Mouse (Mus musculus) heart, embryonic 14.5 days (tissue): ENCODE measurements around the gene 4930522H14Rik. TPM values are rescaled to one million over a fixed set of nuclear protein-coding genes. Genes with fewer than 3 reads are reported as not detected.

Source experiments
- ATAC-seq: fragments of 200-750 bp; cut with Nextera tagmentation; 2 replicates; pipeline ENCODE4 v1.8.0; 2017; ENCODE audit warnings: low read depth, moderate TSS enrichment; ENCODE audit not compliant: insufficient number of reproducible peaks, insufficient read depth, low FRiP score
- H3K27ac ChIP-seq, 2 experiments: fragments of 200-500 bp in 1 of 2; fragments of 300-500 bp in 1 of 2; sonication (generic) in 1 of 2; replicated peaks in 1 of 2; 2 replicates each; pipeline ENCODE4 v1.5.1; 2012 to 2014; ENCODE audit warnings: low read depth in 2 of 2, low read length in 2 of 2, control low read depth in 1 of 2, mild to moderate bottlenecking in 1 of 2, mixed read lengths in 1 of 2; ENCODE audit not compliant: control insufficient read depth in 1 of 2, insufficient read depth in 1 of 2
- H3K27me3 ChIP-seq: fragments of 300-500 bp; sonication (generic); 2 replicates; pipeline ENCODE4 v1.6.1; 2014; ENCODE audit warnings: mild to moderate bottlenecking, low read length, control low read depth; ENCODE audit not compliant: control insufficient read depth, insufficient read depth
- H3K36me3 ChIP-seq: fragments of 300-500 bp; sonication (generic); 2 replicates; pipeline ENCODE4 v1.6.1; 2014; ENCODE audit warnings: mild to moderate bottlenecking, control low read depth, low read length, mixed read lengths; ENCODE audit not compliant: control insufficient read depth, insufficient read depth
- H3K4me1 ChIP-seq, 2 experiments: fragments of 200-500 bp in 1 of 2; fragments of 300-500 bp in 1 of 2; sonication (generic) in 1 of 2; 2 replicates each; pipeline ENCODE4 v1.6.1; 2012 to 2014; ENCODE audit warnings: low read length in 2 of 2, control low read depth in 1 of 2, mixed read lengths in 1 of 2; ENCODE audit not compliant: control insufficient read depth in 2 of 2, insufficient read depth in 2 of 2
- H3K4me2 ChIP-seq: fragments of 300-500 bp; sonication (generic); 2 replicates; pipeline ENCODE4 v1.6.1; 2014; ENCODE audit warnings: mild to moderate bottlenecking, low read length
- H3K4me3 ChIP-seq, 2 experiments: fragments of 200-500 bp in 1 of 2; fragments of 300-500 bp in 1 of 2; sonication (generic) in 1 of 2; 2 replicates each; pipeline ENCODE4 v1.5.1; 2012 to 2014; ENCODE audit warnings: low read length in 2 of 2, mild to moderate bottlenecking in 2 of 2, control low read depth in 1 of 2, low read depth in 1 of 2, moderate library complexity in 1 of 2; ENCODE audit not compliant: control insufficient read depth in 1 of 2, insufficient read depth in 1 of 2
- H3K9ac ChIP-seq: fragments of 300-500 bp; sonication (generic); 2 replicates; pipeline ENCODE4 v1.6.1; 2014; ENCODE audit warnings: mild to moderate bottlenecking, low read length
- H3K9me3 ChIP-seq: fragments of 300-500 bp; sonication (generic); 2 replicates; pipeline ENCODE4 v1.6.1; 2016; ENCODE audit warnings: low read length, control low read depth; ENCODE audit not compliant: control insufficient read depth
- WGBS: fragments of 180-500 bp; shearing (Covaris S2); extraction: QIAGEN DNeasy Blood & Tissue Kit; methylation state at CpG from one replicate; pipeline ENCODE4 v1.1.7; 2014; 5-methylcytosine and 5-hydroxymethylcytosine counted together
- polyA plus RNA-seq: library from polyadenylated mRNA; unstranded; fragments of >200 nt; fragmentation: Nextera tagmentation; extraction: Ambion mirVana; gene quantifications from 2 replicates; pipeline ENCODE4 v1.2.1, GENCODE M21; 2014

Gene 4930522H14Rik
- not detected in 2 replicates for polyA plus RNA-seq

GRCm38 (mm10) chr4:109531111-109531510 is at the start of gene 4930522H14Rik:
Gene 4930522H14Rik, minus strand, starts transcription at chr4:109531297.
- ATAC-seq = no peak
- Histone ChIP-seq H3K27me3 (no peaks in the 10 kb centered on the region), H3K9me3 (no peaks in the 10 kb centered on the region), H3K4me3 (no peak within 1 kb of the TSS), H3K4me1 (no peaks in the 10 kb centered on the region), H3K36me3 (no peaks in the 10 kb centered on the region), H3K9ac (no peak within 1 kb of the TSS), H3K4me2 (no peak within 1 kb of the TSS), H3K27ac (no peak within 1 kb of the TSS)
- 90% methylated on average over 2 of the region's 2 CpGs for WGBS

- Histone ChIP-seq H3K9ac (no peak overlapping the region), H3K27ac (no peak overlapping the region), H3K9me3 (no peaks in the 10 kb centered on the region), H3K36me3 (no peaks in the 10 kb centered on the region), H3K4me1 (no peaks in the 10 kb centered on the region), H3K4me3 (no peak overlapping the region), H3K4me2 (no peak overlapping the region), H3K27me3 (no peaks in the 10 kb centered on the region)
- 77% methylated on average over 3 of the region's 3 CpGs for WGBS
- ATAC-seq = no peak
Observed at GRCm38 (mm10) chr4:109578356-109578755, 47.3 kb upstream of the 4930522H14Rik start.

GRCm38 (mm10) chr4:109576933-109577332 is 45.8 kb upstream of the 4930522H14Rik start:
- ATAC-seq = no peak
- Histone ChIP-seq H3K27ac (no peak overlapping the region), H3K9me3 (no peaks in the 10 kb centered on the region), H3K27me3 (no peaks in the 10 kb centered on the region), H3K4me2 (no peak overlapping the region), H3K4me3 (no peak overlapping the region), H3K9ac (no peak overlapping the region), H3K36me3 (no peaks in the 10 kb centered on the region), H3K4me1 (no peaks in the 10 kb centered on the region)
- WGBS = 74% methylated on average over 5 of the region's 5 CpGs

- H3K9me3 ChIP-seq = no peaks in the 10 kb centered on the region
- H3K27me3 ChIP-seq = no peaks in the 10 kb centered on the region
- no peak overlapping the region for H3K4me3 ChIP-seq
- no peak overlapping the region for H3K27ac ChIP-seq
- no peaks in the 10 kb centered on the region for H3K36me3 ChIP-seq
- no peak for ATAC-seq
- no peak overlapping the region for H3K9ac ChIP-seq
- H3K4me2 ChIP-seq = no peak overlapping the region
- 78% methylated on average over 9 of the region's 9 CpGs for WGBS
- H3K4me1 ChIP-seq = no peaks in the 10 kb centered on the region
Observed at GRCm38 (mm10) chr4:109574845-109575244, 43.7 kb upstream of the 4930522H14Rik start.

- no peak for ATAC-seq
- 33% methylated on average over 8 of the region's 8 CpGs for WGBS
Observed at GRCm38 (mm10) chr4:109574331-109574730, 43.2 kb upstream of the 4930522H14Rik start.

GRCm38 (mm10) chr4:109572632-109573031 is 41.5 kb upstream of the 4930522H14Rik start:
- no peak for ATAC-seq
- Histone ChIP-seq H3K36me3 (no peaks in the 10 kb centered on the region), H3K4me2 (no peak overlapping the region), H3K9ac (no peak overlapping the region), H3K27me3 (no peaks in the 10 kb centered on the region), H3K4me3 (no peak overlapping the region), H3K27ac (no peak overlapping the region), H3K4me1 (no peaks in the 10 kb centered on the region), H3K9me3 (no peaks in the 10 kb centered on the region)
- 55% methylated on average over 1 of the region's 1 CpGs for WGBS

More at GRCm38 (mm10) chr4:109574331-109574730, 43.2 kb upstream of the 4930522H14Rik start:
- Histone ChIP-seq H3K9ac (no peak overlapping the region), H3K4me3 (no peak overlapping the region), H3K27me3 (no peaks in the 10 kb centered on the region), H3K4me2 (no peak overlapping the region), H3K27ac (no peak overlapping the region), H3K4me1 (no peaks in the 10 kb centered on the region), H3K36me3 (no peaks in the 10 kb centered on the region), H3K9me3 (no peaks in the 10 kb centered on the region)

GRCm38 (mm10) chr4:109569421-109569820 is 38.3 kb upstream of the 4930522H14Rik start:
- no peak overlapping the region for H3K27ac ChIP-seq
- H3K9ac ChIP-seq = no peak overlapping the region

GRCm38 (mm10) chr4:109568959-109569358 is 37.9 kb upstream of the 4930522H14Rik start:
- H3K4me1 ChIP-seq = no peaks in the 10 kb centered on the region
- no peak overlapping the region for H3K27ac ChIP-seq
- WGBS = 83% methylated on average over 10 of the region's 10 CpGs
- H3K4me2 ChIP-seq = no peak overlapping the region
- H3K27me3 ChIP-seq = no peaks in the 10 kb centered on the region
- no peaks in the 10 kb centered on the region for H3K9me3 ChIP-seq
- no peak overlapping the region for H3K9ac ChIP-seq
- no peak for ATAC-seq
- H3K4me3 ChIP-seq = no peak overlapping the region
- no peaks in the 10 kb centered on the region for H3K36me3 ChIP-seq

More at GRCm38 (mm10) chr4:109569421-109569820, 38.3 kb upstream of the 4930522H14Rik start:
- Histone ChIP-seq H3K4me2 (no peak overlapping the region), H3K36me3 (no peaks in the 10 kb centered on the region), H3K4me1 (no peaks in the 10 kb centered on the region), H3K9me3 (no peaks in the 10 kb centered on the region), H3K27me3 (no peaks in the 10 kb centered on the region), H3K4me3 (no peak overlapping the region)
- 83% methylated on average over 9 of the region's 9 CpGs for WGBS
- no peak for ATAC-seq
